Mouse (Mus musculus): ENCODE measurements around the gene Gfm2.

The Gfm2 gene

DNA sequence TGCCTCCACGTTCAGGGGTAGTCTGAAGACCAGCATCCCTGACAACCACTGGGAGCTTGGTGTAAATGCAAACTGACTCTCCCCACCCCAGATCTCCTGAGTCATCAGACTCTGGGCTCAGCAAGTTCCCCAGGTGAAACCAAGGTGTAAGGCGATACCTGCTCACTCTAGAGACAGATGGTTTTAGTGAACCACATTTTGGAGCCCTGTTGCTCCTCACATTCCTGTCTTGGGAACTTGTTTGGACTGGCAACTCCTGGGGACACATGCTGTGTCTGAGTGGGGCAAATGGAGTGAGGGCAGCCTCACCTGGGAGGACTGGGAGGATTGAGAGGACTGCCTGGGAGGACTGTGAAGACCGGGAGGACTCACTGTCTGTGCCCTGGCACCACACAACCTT is 90.1 kb downstream of the Gfm2 start:
- no peak for DNase-seq (ENCODE audit: low spot score in 2 of 2)

DNA sequence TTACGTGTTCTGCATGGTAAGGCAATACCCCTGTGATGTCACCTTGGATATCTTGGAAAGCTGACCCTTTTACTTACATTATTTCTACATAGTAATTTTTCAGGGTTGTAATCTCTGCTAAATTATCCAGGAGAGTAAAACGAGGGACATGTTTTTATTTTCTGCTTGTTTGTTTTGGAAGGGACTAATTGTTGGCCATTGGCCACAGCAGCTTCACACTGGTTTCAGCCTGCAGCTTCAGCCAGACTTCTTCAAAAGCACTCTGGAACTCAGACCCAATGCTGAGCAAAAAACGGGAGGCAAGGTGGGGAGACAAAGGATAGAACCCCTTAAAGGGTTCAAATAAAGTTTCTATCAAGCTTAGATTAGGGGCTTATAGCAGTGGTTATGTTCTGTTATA is 92.4 kb downstream of the Gfm2 start:
- no peak for DNase-seq (ENCODE audit: low spot score in 2 of 2)
